ENCODE assay signal across 25 mouse cellular contexts in the genomic region with DNA sequence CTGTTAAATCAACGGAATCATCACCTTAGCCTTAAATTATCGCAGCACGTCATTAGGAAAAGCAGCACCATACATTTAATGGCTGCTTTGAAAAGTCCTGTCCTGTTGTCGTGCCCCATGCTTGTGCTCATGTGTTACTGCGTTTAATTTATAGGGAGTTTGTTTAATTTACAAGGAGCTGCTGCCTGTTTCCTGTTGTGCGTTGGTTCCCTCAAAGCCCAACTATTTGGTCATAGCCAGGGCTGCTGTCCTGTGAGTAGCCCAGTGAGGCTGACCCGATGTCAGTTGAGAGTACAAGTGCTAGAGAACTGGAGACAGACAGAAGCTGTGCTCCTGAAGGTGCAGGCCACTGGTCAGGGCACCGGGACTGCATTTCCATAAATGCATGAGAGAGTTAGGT.
DNase-seq lines count a peak whose midpoint lies in the region; ATAC-seq and TF ChIP-seq lines count a peak whose summit lies in the region.
"Had no signal": no experiment of that assay in that cellular context is flagged by ENCODE, and none has a peak within 500 bp of the region (broad histone marks: within the 10 kb centered on the region; RNA-seq: fewer than 3 reads in every experiment).

No protein-coding gene starts in this region.

- H3K27me3 ChIP-seq in lung, embryonic 16.5 days (ENCODE audit: control insufficient read depth, insufficient read depth, low read depth, low read length) = no peaks in the 10 kb centered on the region
- H3K27me3 ChIP-seq in embryonic facial prominence, embryonic 15.5 days = no peaks in the 10 kb centered on the region
- 0 out of 2 replicates have a peak, but pooled peaks cover 4% of the 10 kb centered on the region for H3K27me3 ChIP-seq in limb, embryonic 14.5 days (ENCODE audit: control insufficient read depth, insufficient read depth, low read length)
- H3K27me3 ChIP-seq: forebrain, embryonic 13.5 days; liver, embryonic 13.5 days; megakaryocyte, embryonic 14.5 days; midbrain, embryonic 15.5 days; neural tube, embryonic 15.5 days had no signal

- H3K9ac ChIP-seq in lung, embryonic 16.5 days (ENCODE audit: low read length) = no peak overlapping the region
- H3K9ac ChIP-seq in embryonic facial prominence, embryonic 15.5 days = no peak overlapping the region
- H3K9ac ChIP-seq in limb, embryonic 14.5 days (ENCODE audit: low read depth, low read length, severe bottlenecking) = 0 out of 2 replicates have a peak overlapping the region, but pooled peaks have one; percentile 16
- H3K9ac ChIP-seq: forebrain, embryonic 13.5 days; limb, embryonic 13.5 days; liver, embryonic 13.5 days; midbrain, embryonic 15.5 days; neural tube, embryonic 15.5 days had no signal

- TF ChIP-seq POLR2A in limb, embryonic 14.5 days (IDR thresholded peaks at IDR 0.05; ENCODE audit: borderline replicate concordance, extremely low read depth, insufficient read depth, insufficient read length) = no peak

- H3K4me3 ChIP-seq in lung, embryonic 16.5 days (ENCODE audit: low read length) = no peak overlapping the region
- no peak overlapping the region for H3K4me3 ChIP-seq in embryonic facial prominence, embryonic 15.5 days (replicated peaks)
- H3K4me3 ChIP-seq in limb, embryonic 14.5 days (replicated peaks; ENCODE audit: low read length) = no peak overlapping the region
- H3K4me3 ChIP-seq: forebrain, embryonic 13.5 days; gastrocnemius, adult 2 months; heart, embryonic 10.5 days; layer of hippocampus, adult 2 months; limb, embryonic 13.5 days; liver, embryonic 13.5 days; megakaryocyte, embryonic 14.5 days; midbrain, embryonic 15.5 days; neural tube, embryonic 15.5 days had no signal

- WGBS in lung, embryonic 16.5 days = 41% methylated on average over 8 of the region's 8 CpGs
- WGBS in embryonic facial prominence, embryonic 15.5 days = 57% methylated on average over 8 of the region's 8 CpGs
- 28% methylated on average over 8 of the region's 8 CpGs for WGBS in limb, embryonic 14.5 days

- 0 out of 2 replicates have a peak overlapping the region, but pooled peaks have one; percentile 6 for H3K4me2 ChIP-seq in lung, embryonic 16.5 days (ENCODE audit: low read depth, low read length)
- H3K4me2 ChIP-seq in embryonic facial prominence, embryonic 15.5 days (replicated peaks) = peak overlapping the region; percentile 21
- no peak overlapping the region for H3K4me2 ChIP-seq in limb, embryonic 14.5 days (replicated peaks; ENCODE audit: low read depth, low read length, severe bottlenecking)
- H3K4me2 ChIP-seq: forebrain, embryonic 13.5 days; limb, embryonic 13.5 days; liver, embryonic 13.5 days; midbrain, embryonic 15.5 days; neural tube, embryonic 15.5 days had no signal

- ATAC-seq in lung, embryonic 16.5 days (ENCODE audit: low read depth) = peak; percentile 59; the same call in 1 of the 2 replicates
- no peak for ATAC-seq in embryonic facial prominence, embryonic 15.5 days (ENCODE audit: insufficient number of reproducible peaks, low FRiP score, low TSS enrichment, low read depth)
- no peak for ATAC-seq in limb, embryonic 14.5 days (ENCODE audit: low FRiP score, low read depth)
- ATAC-seq: forebrain, embryonic 13.5 days; intestine, postnatal 0 days; lung, postnatal 0 days; midbrain, embryonic 15.5 days had no signal

- peak; percentile 61 for DNase-seq in heart, adult 11 months
- no peak for DNase-seq in heart, postnatal 4 days
- no peak for DNase-seq in lung, postnatal 14 days
- DNase-seq in limb, embryonic 14.5 days (ENCODE audit: low spot score) = no peak
- no peak for DNase-seq in embryo, embryonic 11 days
- DNase-seq: adrenal gland, postnatal 14 days; cerebellum, adult 2 months; cerebellum, postnatal 25 days; gastrocnemius, adult 2 months; liver, embryonic 13.5 days; right cerebral cortex, adult 18-20 months; thymus, adult 18-20 months; thymus, postnatal 36 days had no signal

- H3K9me3 ChIP-seq in lung, embryonic 16.5 days (ENCODE audit: control insufficient read depth, low read length) = no peaks in the 10 kb centered on the region
- no peaks in the 10 kb centered on the region for H3K9me3 ChIP-seq in embryonic facial prominence, embryonic 15.5 days (replicated peaks)
- no peaks in the 10 kb centered on the region for H3K9me3 ChIP-seq in limb, embryonic 14.5 days (ENCODE audit: control insufficient read depth, low read length)
- H3K9me3 ChIP-seq: forebrain, embryonic 13.5 days; heart, embryonic 10.5 days; limb, embryonic 13.5 days; liver, embryonic 13.5 days; megakaryocyte, embryonic 14.5 days; midbrain, embryonic 15.5 days; neural tube, embryonic 15.5 days had no signal

- no peak overlapping the region for H3K27ac ChIP-seq in lung, embryonic 16.5 days (ENCODE audit: low read length)
- H3K27ac ChIP-seq in embryonic facial prominence, embryonic 15.5 days (replicated peaks) = peak overlapping the region; percentile 77
- no peak overlapping the region for H3K27ac ChIP-seq in limb, embryonic 14.5 days (replicated peaks; ENCODE audit: low read depth, low read length)
- H3K27ac ChIP-seq: forebrain, embryonic 13.5 days; gastrocnemius, adult 2 months; heart, embryonic 10.5 days; hindbrain, postnatal 0 days; layer of hippocampus, adult 2 months; limb, embryonic 13.5 days; liver, embryonic 13.5 days; midbrain, embryonic 15.5 days; neural tube, embryonic 15.5 days had no signal

- peaks cover 4% of the 10 kb centered on the region for H3K4me1 ChIP-seq in lung, embryonic 16.5 days (replicated peaks; ENCODE audit: control insufficient read depth, insufficient read depth, low read length)
- H3K4me1 ChIP-seq in embryonic facial prominence, embryonic 15.5 days = peaks cover 8% of the 10 kb centered on the region
- peaks cover 17% of the 10 kb centered on the region for H3K4me1 ChIP-seq in limb, embryonic 14.5 days (ENCODE audit: control insufficient read depth, insufficient read depth, low read length)
- H3K4me1 ChIP-seq: heart, embryonic 10.5 days; liver, embryonic 13.5 days; megakaryocyte, embryonic 14.5 days had no signal

- H3K36me3 ChIP-seq in lung, embryonic 16.5 days (ENCODE audit: control insufficient read depth, insufficient read depth, low read length) = no peaks in the 10 kb centered on the region
- no peaks in the 10 kb centered on the region for H3K36me3 ChIP-seq in embryonic facial prominence, embryonic 15.5 days
- H3K36me3 ChIP-seq in limb, embryonic 14.5 days (ENCODE audit: control insufficient read depth, insufficient read depth, low read length) = no peaks in the 10 kb centered on the region
- H3K36me3 ChIP-seq: heart, embryonic 10.5 days; limb, embryonic 13.5 days; liver, embryonic 13.5 days; midbrain, embryonic 15.5 days; neural tube, embryonic 15.5 days had no signal
